Mouse (Mus musculus): ENCODE results near the gene Pycard. TPM values are rescaled to one million over a fixed set of nuclear protein-coding genes. Genes with fewer than 3 reads are reported as not detected.
A peak's percentile ranks its signal among the peaks of the same experiment; 100 is the strongest.
"Not testable (repeated sequence)": the region's sequence is repeated elsewhere in the genome, so short reads cannot be mapped to it uniquely, and the experiment has no call there.

Gene Pycard
- polyA plus RNA-seq, 1 experiment from 2014 or later, result 72.1 TPM

DNA sequence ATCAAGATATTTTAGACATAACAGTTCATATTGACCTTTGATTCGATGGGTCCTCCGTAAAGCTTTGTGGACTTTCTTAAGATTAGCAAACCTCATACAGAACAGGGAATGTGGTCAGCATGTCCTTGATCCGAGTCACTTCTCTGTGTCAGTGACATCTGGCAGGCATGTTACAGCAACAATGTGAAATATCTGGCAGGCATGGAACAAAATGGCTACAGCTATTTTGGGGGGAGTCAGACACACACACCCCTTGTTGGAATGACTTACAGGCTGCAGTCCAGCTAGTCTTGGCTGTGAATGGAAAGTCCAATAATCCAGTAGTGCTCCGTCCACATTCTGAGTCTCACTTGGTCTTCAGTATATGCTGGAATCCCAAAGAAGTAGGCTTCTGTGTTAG lies 29.9 kb upstream of the Pycard start:
- ATAC-seq (replicated peaks; ENCODE audit: extremely low read depth, insufficient read depth, low FRiP score), result no peak
- Histone ChIP-seq H3K4me2 (ENCODE audit: low read depth, low read length) (no peak overlapping the region), H3K27me3 (ENCODE audit: control insufficient read depth, insufficient read depth, low read length) (no peaks in the 10 kb centered on the region), H3K36me3 (ENCODE audit: control insufficient read depth, insufficient read depth) (no peaks in the 10 kb centered on the region), H3K4me1 (ENCODE audit: control insufficient read depth, insufficient read depth, low read length) (no peaks in the 10 kb centered on the region), H3K4me3 (ENCODE audit: low read length) (no peak overlapping the region), H3K9ac (ENCODE audit: low read length) (no peak overlapping the region), H3K27ac (ENCODE audit: low read length) (no peak overlapping the region), H3K9me3 (replicated peaks; ENCODE audit: control insufficient read depth, low read length) (peaks cover 3% of the 10 kb centered on the region; the same call in 1 of the 2 replicates)
- 62% methylated on average over 4 of the region's 4 CpGs for WGBS

DNA sequence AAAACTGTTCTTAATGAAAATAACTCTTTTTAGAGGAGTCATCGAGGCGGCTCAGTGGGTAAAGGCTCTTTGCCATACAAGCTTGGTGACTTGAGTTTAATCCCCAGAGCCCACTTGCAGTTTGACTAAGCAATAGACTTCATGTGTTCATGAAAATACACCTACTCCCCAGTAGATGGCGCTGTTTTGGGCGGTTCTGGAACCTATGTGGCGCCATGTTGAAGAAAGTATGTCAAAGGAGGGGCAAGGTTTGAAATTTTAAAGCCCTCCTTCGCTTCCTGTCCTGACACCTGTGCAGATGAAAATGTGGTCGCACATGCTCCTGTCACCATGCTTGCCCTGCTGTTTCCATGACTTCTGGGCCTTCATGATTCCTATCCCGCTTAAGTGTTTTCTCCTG lies 29.3 kb upstream of the Pycard start:
- no peaks in the 10 kb centered on the region for H3K36me3 ChIP-seq (ENCODE audit: control insufficient read depth, insufficient read depth)
- ATAC-seq (replicated peaks; ENCODE audit: extremely low read depth, insufficient read depth, low FRiP score), result no peak
- H3K9me3 ChIP-seq (replicated peaks; ENCODE audit: control insufficient read depth, low read length), result peaks cover 3% of the 10 kb centered on the region; the same call in 1 of the 2 replicates
- H3K9ac ChIP-seq (ENCODE audit: low read length), result no peak overlapping the region
- no peak overlapping the region for H3K4me3 ChIP-seq (ENCODE audit: low read length)
- H3K4me1 ChIP-seq (ENCODE audit: control insufficient read depth, insufficient read depth, low read length), result no peaks in the 10 kb centered on the region
- H3K4me2 ChIP-seq (ENCODE audit: low read depth, low read length), result no peak overlapping the region
- no peaks in the 10 kb centered on the region for H3K27me3 ChIP-seq (ENCODE audit: control insufficient read depth, insufficient read depth, low read length)
- WGBS, result 64% methylated on average over 8 of the region's 8 CpGs
- H3K27ac ChIP-seq (ENCODE audit: low read length), result no peak overlapping the region

DNA sequence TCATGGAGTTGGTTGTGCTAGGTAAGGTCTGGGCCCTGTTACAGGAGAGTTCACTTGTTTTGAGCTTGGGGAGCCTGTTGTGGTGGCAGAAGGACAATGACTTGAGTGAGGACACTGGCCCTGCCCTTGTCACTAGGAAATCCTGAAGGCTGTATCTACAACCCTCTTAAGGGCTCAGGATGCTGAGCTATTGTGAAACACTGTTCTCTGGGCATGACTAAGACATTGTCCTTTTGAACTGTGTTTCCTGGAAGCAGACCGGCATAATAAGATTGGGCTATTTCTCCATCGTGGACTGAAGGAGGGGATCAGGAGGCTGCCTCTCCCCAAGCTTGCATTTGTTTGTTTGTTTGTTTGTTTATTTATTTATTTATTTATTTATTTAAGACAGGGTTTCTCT lies 25.5 kb upstream of the Pycard start:
- H3K4me3 ChIP-seq (ENCODE audit: low read length), result no peak overlapping the region
- H3K27ac ChIP-seq (ENCODE audit: low read length), result no peak overlapping the region
- 65% methylated on average over 2 of the region's 2 CpGs for WGBS
- ATAC-seq (replicated peaks; ENCODE audit: extremely low read depth, insufficient read depth, low FRiP score), result no peak
- no peak overlapping the region for H3K4me2 ChIP-seq (ENCODE audit: low read depth, low read length)
- no peaks in the 10 kb centered on the region for H3K4me1 ChIP-seq (ENCODE audit: control insufficient read depth, insufficient read depth, low read length)
- H3K27me3 ChIP-seq (ENCODE audit: control insufficient read depth, insufficient read depth, low read length), result no peaks in the 10 kb centered on the region
- H3K9ac ChIP-seq (ENCODE audit: low read length), result no peak overlapping the region
- no peaks in the 10 kb centered on the region for H3K36me3 ChIP-seq (ENCODE audit: control insufficient read depth, insufficient read depth)
- peaks cover 3% of the 10 kb centered on the region; the same call in 1 of the 2 replicates for H3K9me3 ChIP-seq (replicated peaks; ENCODE audit: control insufficient read depth, low read length)

DNA sequence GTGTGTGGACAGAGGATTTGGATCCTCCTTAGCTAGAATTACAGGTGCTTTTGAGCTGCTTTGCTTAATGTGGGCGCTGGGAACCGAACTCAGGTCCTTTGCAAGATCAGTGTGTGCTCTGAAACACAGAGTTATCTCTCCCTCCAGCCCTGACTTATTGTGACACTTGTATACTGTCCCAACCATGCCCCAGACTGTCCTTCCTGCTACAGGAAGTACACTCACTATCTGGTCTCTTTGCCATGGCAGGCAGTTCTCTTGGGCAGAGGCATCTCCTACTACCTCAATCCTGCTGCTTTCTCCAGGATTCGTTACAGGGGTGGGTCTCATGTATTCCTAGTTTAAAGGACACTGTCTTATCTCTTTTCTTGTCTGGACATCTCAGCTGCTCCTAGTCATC lies 24.6 kb upstream of the Pycard start:
- Histone ChIP-seq H3K27me3 (ENCODE audit: control insufficient read depth, insufficient read depth, low read length) (no peaks in the 10 kb centered on the region), H3K4me3 (ENCODE audit: low read length) (no peak overlapping the region), H3K9ac (ENCODE audit: low read length) (no peak overlapping the region), H3K27ac (ENCODE audit: low read length) (no peak overlapping the region), H3K4me1 (ENCODE audit: control insufficient read depth, insufficient read depth, low read length) (no peaks in the 10 kb centered on the region), H3K9me3 (replicated peaks; ENCODE audit: control insufficient read depth, low read length) (peaks cover 3% of the 10 kb centered on the region; the same call in 1 of the 2 replicates), H3K36me3 (ENCODE audit: control insufficient read depth, insufficient read depth) (no peaks in the 10 kb centered on the region), H3K4me2 (ENCODE audit: low read depth, low read length) (no peak overlapping the region)
- 83% methylated on average over 3 of the region's 3 CpGs for WGBS
- no peak for ATAC-seq (replicated peaks; ENCODE audit: extremely low read depth, insufficient read depth, low FRiP score)

DNA sequence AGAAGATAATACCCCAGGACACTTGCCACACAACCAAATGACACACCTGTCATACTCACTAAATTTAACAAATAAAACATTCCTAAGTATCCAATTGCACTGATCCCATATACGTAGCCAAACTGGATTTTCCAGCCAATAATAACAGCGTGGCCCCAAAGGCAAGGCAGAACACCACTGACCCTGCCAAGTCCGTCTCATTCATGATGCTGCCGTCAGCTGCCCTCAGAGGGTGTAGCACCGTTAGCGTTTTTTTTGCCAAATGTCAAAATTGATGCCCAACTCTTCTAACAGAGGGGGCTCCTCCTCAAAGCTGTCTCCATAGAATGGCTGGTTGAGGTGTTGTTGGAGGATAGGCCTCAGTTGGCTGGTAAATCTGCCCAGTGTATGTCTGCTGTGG lies 23.0 kb upstream of the Pycard start:
- Histone ChIP-seq H3K4me2 (ENCODE audit: low read depth, low read length) (no peak overlapping the region), H3K4me1 (ENCODE audit: control insufficient read depth, insufficient read depth, low read length) (no peaks in the 10 kb centered on the region), H3K9ac (ENCODE audit: low read length) (no peak overlapping the region), H3K27ac (ENCODE audit: low read length) (no peak overlapping the region), H3K9me3 (replicated peaks; ENCODE audit: control insufficient read depth, low read length) (no peaks in the 10 kb centered on the region), H3K27me3 (ENCODE audit: control insufficient read depth, insufficient read depth, low read length) (no peaks in the 10 kb centered on the region), H3K36me3 (ENCODE audit: control insufficient read depth, insufficient read depth) (no peaks in the 10 kb centered on the region), H3K4me3 (ENCODE audit: low read length) (no peak overlapping the region)
- no peak for ATAC-seq (replicated peaks; ENCODE audit: extremely low read depth, insufficient read depth, low FRiP score)
- 73% methylated on average over 6 of the region's 6 CpGs for WGBS

DNA sequence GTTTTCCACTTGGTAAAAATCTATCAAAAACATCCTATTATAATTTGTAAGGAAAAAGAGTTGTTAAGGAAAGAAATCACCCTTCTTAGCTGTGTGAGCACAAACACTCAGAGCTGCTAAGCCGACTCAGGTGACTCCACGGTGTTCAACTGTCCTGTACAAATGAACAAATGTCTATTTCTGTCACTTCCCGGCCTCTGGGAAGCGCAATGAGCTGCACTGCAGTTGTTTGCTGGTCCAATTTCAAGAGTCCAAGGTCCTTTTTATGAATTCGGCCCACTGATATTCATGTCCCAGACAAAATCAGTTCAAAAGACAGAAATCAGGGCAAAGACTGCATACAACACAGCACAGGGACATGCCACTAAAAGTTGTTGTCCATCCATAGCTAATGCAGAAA lies 22.5 kb upstream of the Pycard start:
- H3K4me1 ChIP-seq (ENCODE audit: control insufficient read depth, insufficient read depth, low read length); H3K27ac ChIP-seq (ENCODE audit: low read length); H3K36me3 ChIP-seq (ENCODE audit: control insufficient read depth, insufficient read depth); H3K9me3 ChIP-seq (replicated peaks; ENCODE audit: control insufficient read depth, low read length); ATAC-seq (replicated peaks; ENCODE audit: extremely low read depth, insufficient read depth, low FRiP score); H3K27me3 ChIP-seq (ENCODE audit: control insufficient read depth, insufficient read depth, low read length); H3K4me3 ChIP-seq (ENCODE audit: low read length); H3K9ac ChIP-seq (ENCODE audit: low read length); H3K4me2 ChIP-seq (ENCODE audit: low read depth, low read length): not testable (repeated sequence)
- 64% methylated on average over 5 of the region's 5 CpGs for WGBS

GRCm38 (mm10) chr7:128013116-128013515 lies 19.4 kb upstream of the Pycard start:
- Histone ChIP-seq H3K9me3 (replicated peaks; ENCODE audit: control insufficient read depth, low read length) (no peaks in the 10 kb centered on the region), H3K4me2 (ENCODE audit: low read depth, low read length) (no peak overlapping the region), H3K9ac (ENCODE audit: low read length) (no peak overlapping the region), H3K27ac (ENCODE audit: low read length) (no peak overlapping the region), H3K4me3 (ENCODE audit: low read length) (no peak overlapping the region), H3K27me3 (ENCODE audit: control insufficient read depth, insufficient read depth, low read length) (no peaks in the 10 kb centered on the region), H3K4me1 (ENCODE audit: control insufficient read depth, insufficient read depth, low read length) (no peaks in the 10 kb centered on the region), H3K36me3 (ENCODE audit: control insufficient read depth, insufficient read depth) (no peaks in the 10 kb centered on the region)
- WGBS, result 85% methylated on average over 13 of the region's 13 CpGs
- ATAC-seq (replicated peaks; ENCODE audit: extremely low read depth, insufficient read depth, low FRiP score), result no peak

DNA sequence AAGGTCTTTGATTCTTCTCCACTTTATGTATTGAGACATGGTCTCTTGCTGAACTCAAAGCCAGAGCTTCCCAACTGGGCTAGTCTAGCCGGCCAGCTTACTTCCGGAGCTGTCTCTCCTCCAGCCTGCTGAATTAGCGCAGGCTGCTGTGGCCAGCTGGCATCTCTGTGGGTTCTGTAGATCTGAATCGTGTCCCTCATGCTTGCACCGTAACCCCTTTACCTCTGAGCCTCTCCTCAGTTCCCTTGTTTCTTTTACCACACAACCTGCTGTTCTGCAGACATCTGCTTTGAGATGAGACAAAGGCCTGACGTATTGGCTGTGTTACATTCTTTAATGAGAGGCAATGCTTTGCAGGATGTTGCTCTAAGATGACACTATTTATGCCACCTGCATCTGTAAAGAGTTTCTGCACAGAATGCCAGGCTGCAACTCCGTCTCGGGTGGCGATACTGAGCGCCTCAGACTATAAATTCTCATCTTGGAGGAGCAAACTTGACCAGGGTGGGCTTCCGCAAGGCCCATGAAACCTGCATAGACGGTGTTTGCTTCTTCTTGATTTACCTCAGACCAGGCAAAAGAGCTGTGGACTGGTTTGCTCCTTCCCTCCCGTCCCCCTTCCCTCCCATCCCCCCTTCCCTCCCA lies 18.6 kb upstream of the Pycard start:
- WGBS, result 80% methylated on average over 13 of the region's 13 CpGs
- H3K9me3 ChIP-seq (replicated peaks; ENCODE audit: control insufficient read depth, low read length), result no peaks in the 10 kb centered on the region
- ATAC-seq (replicated peaks; ENCODE audit: extremely low read depth, insufficient read depth, low FRiP score), result no peak

GRCm38 (mm10) chr7:128009715-128010340 lies 16.2 kb upstream of the Pycard start:
- no peak overlapping the region for H3K9ac ChIP-seq (ENCODE audit: low read length)
- no peak for ATAC-seq (replicated peaks; ENCODE audit: extremely low read depth, insufficient read depth, low FRiP score)
- H3K4me2 ChIP-seq (ENCODE audit: low read depth, low read length), result peak overlapping the region; percentile 44
- no peaks in the 10 kb centered on the region for H3K9me3 ChIP-seq (replicated peaks; ENCODE audit: control insufficient read depth, low read length)
- H3K36me3 ChIP-seq (ENCODE audit: control insufficient read depth, insufficient read depth), result no peaks in the 10 kb centered on the region
- no peaks in the 10 kb centered on the region for H3K27me3 ChIP-seq (ENCODE audit: control insufficient read depth, insufficient read depth, low read length)
- H3K27ac ChIP-seq (ENCODE audit: low read length), result no peak overlapping the region
- H3K4me1 ChIP-seq (ENCODE audit: control insufficient read depth, insufficient read depth, low read length), result no peaks in the 10 kb centered on the region
- 37% methylated on average over 40 of the region's 40 CpGs for WGBS
- no peak overlapping the region for H3K4me3 ChIP-seq (ENCODE audit: low read length)

More for the DNA sequence above, 18.6 kb upstream of the Pycard start:
- no peaks in the 10 kb centered on the region for H3K27me3 ChIP-seq (ENCODE audit: control insufficient read depth, insufficient read depth, low read length)
- no peak overlapping the region for H3K4me2 ChIP-seq (ENCODE audit: low read depth, low read length)
- no peaks in the 10 kb centered on the region for H3K36me3 ChIP-seq (ENCODE audit: control insufficient read depth, insufficient read depth)
- no peak overlapping the region for H3K27ac ChIP-seq (ENCODE audit: low read length)
- no peak overlapping the region for H3K9ac ChIP-seq (ENCODE audit: low read length)
- H3K4me1 ChIP-seq (ENCODE audit: control insufficient read depth, insufficient read depth, low read length), result no peaks in the 10 kb centered on the region
- no peak overlapping the region for H3K4me3 ChIP-seq (ENCODE audit: low read length)
